Mouse (Mus musculus) lung, postnatal 0 days (tissue): ENCODE measurements at regions not wholly inside any gene's neighbourhood (a gene's known extent, or its start where the extent isn't known, plus 50 kb on each side); places are given as distances from the start of the nearest gene placed in this dataset.
"Not testable (repeated sequence)": the region's sequence is repeated elsewhere in the genome, so short reads cannot be mapped to it uniquely, and the experiment has no call there.

Experiments used
- CTCF ChIP-seq: IDR thresholded peaks from 2 replicates; pipeline ENCODE4 v1.5.1; 2016; ENCODE audit warnings: antibody characterized with exemption, mild to moderate bottlenecking
- EP300 ChIP-seq: IDR thresholded peaks from 2 replicates; pipeline ENCODE4 v1.6.1; 2016; ENCODE audit warnings: antibody characterized with exemption, mild to moderate bottlenecking, control low read depth

DNA sequence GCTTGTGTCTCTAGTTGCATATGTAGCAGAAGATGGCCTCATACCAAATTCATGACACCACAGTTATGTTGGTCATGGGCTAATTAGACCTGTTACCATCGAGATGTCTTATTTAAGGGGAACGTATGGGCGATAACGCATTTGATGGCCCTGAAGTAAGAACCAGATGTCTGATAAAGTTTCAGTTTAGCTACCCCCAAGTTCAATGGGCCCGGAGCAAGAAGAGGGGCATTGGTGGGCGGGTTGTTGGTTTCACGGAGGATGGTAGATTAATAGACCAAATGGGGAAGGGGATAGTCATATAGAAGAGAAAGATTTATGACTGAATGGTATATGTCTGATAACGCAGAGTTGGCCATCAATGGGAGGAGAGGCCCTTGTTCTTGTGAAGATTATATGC lies 941.6 kb downstream of the Nxph1 start:
- not testable (repeated sequence) for TF ChIP-seq CTCF, EP300
